In genomic region chr4:67825484-67825883, GRCm38 (mm10) we compare ENCODE assay signal across 18 mouse cellular contexts.
DNase-seq lines count a peak whose midpoint lies in the region; ATAC-seq lines count a peak whose summit lies in the region.
"Had no signal": no experiment of that assay in that cellular context is flagged by ENCODE, and none has a peak within 500 bp of the region (broad histone marks: within the 10 kb centered on the region; RNA-seq: fewer than 3 reads in every experiment).

No protein-coding gene starts in this region.

- no peak overlapping the region for H3K4me3 ChIP-seq in midbrain, embryonic 14.5 days (replicated peaks; ENCODE audit: low read depth, low read length)
- no peak overlapping the region for H3K4me3 ChIP-seq in midbrain, embryonic 15.5 days
- H3K4me3 ChIP-seq: embryonic facial prominence, embryonic 15.5 days; heart, embryonic 12.5 days; limb, embryonic 13.5 days; megakaryocyte, embryonic 14.5 days; myocyte had no signal

- peak; percentile 72 for ATAC-seq in cerebellum, adult (ENCODE audit: insufficient number of reproducible peaks, low FRiP score, low TSS enrichment)
- peak; percentile 60; the same call in 1 of the 2 replicates for ATAC-seq in midbrain, embryonic 14.5 days (ENCODE audit: low FRiP score, low TSS enrichment)
- no peak for ATAC-seq in midbrain, embryonic 15.5 days (replicated peaks)

- no peaks in the 10 kb centered on the region for H3K27me3 ChIP-seq in midbrain, embryonic 14.5 days (ENCODE audit: control insufficient read depth, insufficient read depth, low read length)
- H3K27me3 ChIP-seq in midbrain, embryonic 15.5 days (replicated peaks): no peaks in the 10 kb centered on the region
- H3K27me3 ChIP-seq: CH12.LX; embryonic facial prominence, embryonic 15.5 days; heart, embryonic 12.5 days; limb, embryonic 13.5 days; megakaryocyte, embryonic 14.5 days had no signal

- intact Hi-C loops in left cerebral cortex, postnatal 4 days (cut with DNase I): no loop called here

- no peaks in the 10 kb centered on the region for H3K36me3 ChIP-seq in midbrain, embryonic 14.5 days (ENCODE audit: control insufficient read depth, insufficient read depth, low read length)
- H3K36me3 ChIP-seq in midbrain, embryonic 15.5 days (replicated peaks): no peaks in the 10 kb centered on the region
- H3K36me3 ChIP-seq: embryonic facial prominence, embryonic 15.5 days; heart, embryonic 12.5 days; limb, embryonic 13.5 days had no signal

- DNase-seq in cerebellum, adult 8-10 months: no peak
- DNase-seq in left cerebral cortex, postnatal 4 days: peak; percentile 15
- DNase-seq in left cerebral cortex, adult 8-10 months (ENCODE audit: low spot score in 2 of 2): no peak
- DNase-seq in midbrain, embryonic 14.5 days: no peak
- DNase-seq in thymus, postnatal 10 days (ENCODE audit: low spot score in 2 of 2): no peak
- DNase-seq: adrenal gland, postnatal 36 days; heart, postnatal 14 days; kidney, adult 11 months; thymus, postnatal 25 days had no signal

- no peak overlapping the region for H3K4me2 ChIP-seq in midbrain, embryonic 14.5 days (ENCODE audit: low read length)
- no peak overlapping the region for H3K4me2 ChIP-seq in midbrain, embryonic 15.5 days
- H3K4me2 ChIP-seq: embryonic facial prominence, embryonic 15.5 days; heart, embryonic 12.5 days; limb, embryonic 13.5 days had no signal

- 57% methylated on average over 1 of the region's 1 CpGs for WGBS in midbrain, embryonic 14.5 days
- WGBS in midbrain, embryonic 15.5 days: 56% methylated on average over 1 of the region's 1 CpGs

- no peaks in the 10 kb centered on the region for H3K4me1 ChIP-seq in midbrain, embryonic 14.5 days (ENCODE audit: control insufficient read depth, insufficient read depth, low read length)
- no peaks in the 10 kb centered on the region for H3K4me1 ChIP-seq in midbrain, embryonic 15.5 days
- H3K4me1 ChIP-seq: embryonic facial prominence, embryonic 15.5 days; heart, embryonic 12.5 days; limb, embryonic 13.5 days; megakaryocyte, embryonic 14.5 days had no signal

- H3K9ac ChIP-seq in midbrain, embryonic 14.5 days (replicated peaks; ENCODE audit: low read length): no peak overlapping the region
- no peak overlapping the region for H3K9ac ChIP-seq in midbrain, embryonic 15.5 days
- H3K9ac ChIP-seq: embryonic facial prominence, embryonic 15.5 days; heart, embryonic 12.5 days; limb, embryonic 13.5 days; liver, embryonic 14.5 days had no signal

- H3K27ac ChIP-seq in midbrain, embryonic 14.5 days (replicated peaks; ENCODE audit: low read depth, low read length): no peak overlapping the region
- no peak overlapping the region for H3K27ac ChIP-seq in midbrain, embryonic 15.5 days
- H3K27ac ChIP-seq: embryonic facial prominence, embryonic 15.5 days; limb, embryonic 13.5 days; liver, embryonic 14.5 days had no signal

- H3K9me3 ChIP-seq in midbrain, embryonic 14.5 days (ENCODE audit: control insufficient read depth, low read length): no peaks in the 10 kb centered on the region
- no peaks in the 10 kb centered on the region for H3K9me3 ChIP-seq in midbrain, embryonic 15.5 days
- H3K9me3 ChIP-seq: embryonic facial prominence, embryonic 15.5 days; heart, embryonic 12.5 days; limb, embryonic 13.5 days had no signal
